Mouse (Mus musculus) mature B cell (primary cell): ENCODE data around the gene Ms4a4c.
"Not testable (repeated sequence)": the region's sequence is repeated elsewhere in the genome, so short reads cannot be mapped to it uniquely, and the experiment has no call there.

Source experiments
- in situ Hi-C: fragments of 300-500 bp; cut with MboI; formaldehyde crosslinking; loops from 2 replicates; pipeline ENCODE4 v1.14.3; 2019

Gene Ms4a4c

GRCm38 (mm10) chr19:11404527-11404926 is at the start of gene Ms4a4c:
Gene Ms4a4c (plus strand): TSS chr19:11404770.
- in situ Hi-C loops: no loop called here

- in situ Hi-C loops: loop anchor here (10.0 kb wide), 1 partner anchor 409 kb away; no protein-coding TSS in a partner anchor
Measured at GRCm38 (mm10) chr19:11355730-11356129, 48.8 kb upstream of the Ms4a4c start.

GRCm38 (mm10) chr19:11360106-11360505 is 44.5 kb upstream of the Ms4a4c start:
- in situ Hi-C loops: no loop called here

- in situ Hi-C loops: no loop called here
Measured at GRCm38 (mm10) chr19:11362002-11362401, 42.6 kb upstream of the Ms4a4c start.

GRCm38 (mm10) chr19:11368310-11368709 is 36.3 kb upstream of the Ms4a4c start:
- in situ Hi-C loops: no loop called here

- in situ Hi-C loops: no loop called here
Measured at GRCm38 (mm10) chr19:11371181-11371580, 33.4 kb upstream of the Ms4a4c start.

- in situ Hi-C loops: no loop called here
Measured at GRCm38 (mm10) chr19:11375273-11375672, 29.3 kb upstream of the Ms4a4c start, which contains the start of gene Ms4a4a. Gene Ms4a4a (plus strand): TSS chr19:11375523.

- in situ Hi-C loops: no loop called here
Measured at GRCm38 (mm10) chr19:11376399-11376798, 28.2 kb upstream of the Ms4a4c start.

GRCm38 (mm10) chr19:11387109-11387508 is 17.5 kb upstream of the Ms4a4c start:
- in situ Hi-C loops: loop anchor here (5.0 kb wide), 1 partner anchor 100 kb away; the partner anchor contains the start of gene Gm8369

- in situ Hi-C loops: loop anchor here (5.0 kb wide), 1 partner anchor 100 kb away; the partner anchor contains the start of gene Gm8369
Measured at GRCm38 (mm10) chr19:11387685-11388084, 16.9 kb upstream of the Ms4a4c start.

- in situ Hi-C loops: loop anchor here (5.0 kb wide), 1 partner anchor 98 kb away; the partner anchor contains the start of gene Gm8369
Measured at GRCm38 (mm10) chr19:11388949-11389348, 15.6 kb upstream of the Ms4a4c start.

GRCm38 (mm10) chr19:11395769-11396168 is 8.8 kb upstream of the Ms4a4c start:
- in situ Hi-C loops: no loop called here

- in situ Hi-C loops: no loop called here
Measured at GRCm38 (mm10) chr19:11407428-11407827, 2.9 kb downstream of the Ms4a4c start.

- in situ Hi-C loops: no loop called here
Measured at GRCm38 (mm10) chr19:11408591-11408990, 4.0 kb downstream of the Ms4a4c start.

- in situ Hi-C loops: no loop called here
Measured at GRCm38 (mm10) chr19:11411640-11412039, 7.1 kb downstream of the Ms4a4c start.

- in situ Hi-C loops: no loop called here
Measured at GRCm38 (mm10) chr19:11414084-11414483, 9.5 kb downstream of the Ms4a4c start.

- in situ Hi-C loops: no loop called here
Measured at GRCm38 (mm10) chr19:11415581-11415980, 11.0 kb downstream of the Ms4a4c start.

- in situ Hi-C loops: not testable (repeated sequence)
Measured at GRCm38 (mm10) chr19:11418865-11419264, 14.3 kb downstream of the Ms4a4c start.

GRCm38 (mm10) chr19:11431209-11431608 is 26.6 kb downstream of the Ms4a4c start:
- in situ Hi-C loops: not testable (repeated sequence)

GRCm38 (mm10) chr19:11435058-11435834 is 30.7 kb downstream of the Ms4a4c start:
- in situ Hi-C loops: no loop called here

- in situ Hi-C loops: no loop called here
Measured at GRCm38 (mm10) chr19:11443338-11443737, 38.8 kb downstream of the Ms4a4c start, which contains the start of gene Ms4a4b. Gene Ms4a4b (plus strand): TSS chr19:11443553.

- in situ Hi-C loops: no loop called here
Measured at GRCm38 (mm10) chr19:11443964-11444363, 39.4 kb downstream of the Ms4a4c start.

- in situ Hi-C loops: no loop called here
Measured at GRCm38 (mm10) chr19:11447238-11447637, 42.7 kb downstream of the Ms4a4c start.
